In the genomic region with DNA sequence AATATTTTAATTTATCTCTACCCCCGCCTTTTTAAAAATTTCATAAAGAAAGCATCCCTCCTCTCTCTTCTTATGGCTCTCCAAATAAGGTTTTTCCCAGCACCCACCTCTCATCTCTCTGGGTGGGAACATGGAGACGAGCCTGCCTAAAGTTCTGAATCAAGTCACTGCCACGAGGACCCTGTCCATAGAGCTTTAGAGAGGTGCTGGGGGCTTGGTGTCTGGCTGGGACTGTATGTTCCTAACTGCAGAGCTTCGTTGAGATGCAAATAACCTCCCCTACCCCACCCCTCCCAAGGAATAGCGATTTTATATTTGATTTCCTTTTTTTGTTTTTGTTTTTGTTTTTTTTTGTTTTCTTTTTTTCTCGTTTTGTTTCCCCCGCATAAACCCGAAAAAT, we compare ENCODE assay signal across 11 mouse cellular contexts.
DNase-seq lines count a peak whose midpoint lies in the region; ATAC-seq and TF ChIP-seq lines count a peak whose summit lies in the region.
"Had no signal": no experiment of that assay in that cellular context is flagged by ENCODE, and none has a peak within 500 bp of the region (broad histone marks: within the 10 kb centered on the region; RNA-seq: fewer than 3 reads in every experiment).

No protein-coding gene starts in this region.

- 36% methylated on average over 8 of the region's 8 CpGs for WGBS in kidney, embryonic 15.5 days
- 20% methylated on average over 8 of the region's 8 CpGs for WGBS in embryonic facial prominence, embryonic 12.5 days
- WGBS in hindbrain, embryonic 15.5 days: 10% methylated on average over 8 of the region's 8 CpGs
- WGBS in midbrain, postnatal 0 days: 4% methylated on average over 8 of the region's 8 CpGs

- H3K36me3 ChIP-seq in kidney, embryonic 15.5 days: peaks cover 16% of the 10 kb centered on the region; the same call in 1 of the 2 replicates
- H3K36me3 ChIP-seq in embryonic facial prominence, embryonic 12.5 days: peaks cover 5% of the 10 kb centered on the region; the same call in 1 of the 2 replicates
- H3K36me3 ChIP-seq in hindbrain, embryonic 15.5 days: no peaks in the 10 kb centered on the region
- H3K36me3 ChIP-seq in midbrain, postnatal 0 days (ENCODE audit: insufficient read depth, low read length): no peaks in the 10 kb centered on the region
- H3K36me3 ChIP-seq: G1E had no signal

- no peak for ATAC-seq in kidney, embryonic 15.5 days (replicated peaks; ENCODE audit: low FRiP score)
- ATAC-seq in embryonic facial prominence, embryonic 12.5 days (ENCODE audit: insufficient number of reproducible peaks, insufficient read depth, low FRiP score, low TSS enrichment): no peak
- ATAC-seq in hindbrain, embryonic 15.5 days (ENCODE audit: low FRiP score, low read depth): peak; percentile 28; the same call in 1 of the 2 replicates
- no peak for ATAC-seq in midbrain, postnatal 0 days (ENCODE audit: low FRiP score)
- ATAC-seq in CD4-positive, CD25-positive, alpha-beta regulatory T cell, adult 4 months: no peak

- H3K9ac ChIP-seq in kidney, embryonic 15.5 days: no peak overlapping the region
- H3K9ac ChIP-seq in embryonic facial prominence, embryonic 12.5 days: no peak overlapping the region
- no peak overlapping the region for H3K9ac ChIP-seq in hindbrain, embryonic 15.5 days
- peak overlapping the region; percentile 36; the same call in 1 of the 2 replicates for H3K9ac ChIP-seq in midbrain, postnatal 0 days (replicated peaks; ENCODE audit: low read length, poor library complexity, severe bottlenecking)

- H3K4me1 ChIP-seq in kidney, embryonic 15.5 days: peaks cover 28% of the 10 kb centered on the region
- peaks cover 18% of the 10 kb centered on the region for H3K4me1 ChIP-seq in embryonic facial prominence, embryonic 12.5 days
- peaks cover 31% of the 10 kb centered on the region for H3K4me1 ChIP-seq in hindbrain, embryonic 15.5 days (replicated peaks)
- H3K4me1 ChIP-seq in midbrain, postnatal 0 days (ENCODE audit: insufficient read depth, low read length): peaks cover 13% of the 10 kb centered on the region; the same call in 1 of the 2 replicates

- peak overlapping the region; percentile 56; the same call in 1 of the 2 replicates for H3K27ac ChIP-seq in kidney, embryonic 15.5 days
- H3K27ac ChIP-seq in embryonic facial prominence, embryonic 12.5 days: no peak overlapping the region
- H3K27ac ChIP-seq in hindbrain, embryonic 15.5 days (replicated peaks): peak overlapping the region; percentile 76
- H3K27ac ChIP-seq in midbrain, postnatal 0 days (ENCODE audit: low read depth, low read length): peak overlapping the region; percentile 80

- peak overlapping the region; percentile 11; the same call in 1 of the 2 replicates for H3K4me3 ChIP-seq in kidney, embryonic 15.5 days (replicated peaks)
- no peak overlapping the region for H3K4me3 ChIP-seq in embryonic facial prominence, embryonic 12.5 days
- peak overlapping the region; percentile 27 for H3K4me3 ChIP-seq in hindbrain, embryonic 15.5 days
- H3K4me3 ChIP-seq in midbrain, postnatal 0 days (ENCODE audit: low read depth, low read length): peak overlapping the region; percentile 15

- DNase-seq in kidney, adult 8-10 months: no peak
- no peak for DNase-seq in midbrain, postnatal 0 days (ENCODE audit: low spot score)
- DNase-seq in yolk sac, embryonic 10.5 days (ENCODE audit: low spot score): no peak
- no peak for DNase-seq in urinary bladder, adult 2 months (ENCODE audit: low spot score)
- DNase-seq: adrenal gland, postnatal 25 days; gastrocnemius, postnatal 36 days had no signal

- TF ChIP-seq CTCF in midbrain, postnatal 0 days (IDR thresholded peaks at IDR 0.05): no peak

- H3K4me2 ChIP-seq in kidney, embryonic 15.5 days: peak overlapping the region; percentile 36; the same call in 1 of the 2 replicates
- H3K4me2 ChIP-seq in embryonic facial prominence, embryonic 12.5 days (replicated peaks): peak overlapping the region; percentile 33
- peak overlapping the region; percentile 50 for H3K4me2 ChIP-seq in hindbrain, embryonic 15.5 days
- H3K4me2 ChIP-seq in midbrain, postnatal 0 days (ENCODE audit: low read depth, low read length, poor library complexity, severe bottlenecking): peak overlapping the region; percentile 43

- no peaks in the 10 kb centered on the region for H3K27me3 ChIP-seq in kidney, embryonic 15.5 days
- H3K27me3 ChIP-seq in embryonic facial prominence, embryonic 12.5 days: no peaks in the 10 kb centered on the region
- H3K27me3 ChIP-seq in hindbrain, embryonic 15.5 days: no peaks in the 10 kb centered on the region
- no peaks in the 10 kb centered on the region; the same call in 1 of the 2 replicates for H3K27me3 ChIP-seq in midbrain, postnatal 0 days (ENCODE audit: insufficient read depth, low read length)

- H3K9me3 ChIP-seq in kidney, embryonic 15.5 days (replicated peaks): 0 out of 2 replicates have a peak, but pooled peaks cover 5% of the 10 kb centered on the region
- H3K9me3 ChIP-seq in embryonic facial prominence, embryonic 12.5 days: no peaks in the 10 kb centered on the region
- H3K9me3 ChIP-seq in hindbrain, embryonic 15.5 days: no peaks in the 10 kb centered on the region
- no peaks in the 10 kb centered on the region for H3K9me3 ChIP-seq in midbrain, postnatal 0 days (ENCODE audit: low read length)
